Mouse (Mus musculus) thymus, postnatal 25 days (tissue): ENCODE measurements around the gene Cgnl1.

Source experiments
- DNase-seq: peaks from one replicate; pipeline ENCODE4 v3.0.0; 2022

Gene Cgnl1

GRCm38 (mm10) chr9:71709199-71709598, 62.2 kb downstream of the Cgnl1 start:
- no peak for DNase-seq

- DNase-seq = no peak
Measured at GRCm38 (mm10) chr9:71707989-71708388, 63.4 kb downstream of the Cgnl1 start.

- DNase-seq = no peak
Measured at GRCm38 (mm10) chr9:71704332-71705014, 66.9 kb downstream of the Cgnl1 start.

GRCm38 (mm10) chr9:71699087-71699486, 72.3 kb downstream of the Cgnl1 start:
- DNase-seq = no peak

- no peak for DNase-seq
Measured at GRCm38 (mm10) chr9:71698116-71698515, 73.3 kb downstream of the Cgnl1 start.

- DNase-seq = no peak
Measured at GRCm38 (mm10) chr9:71697189-71697588, 74.2 kb downstream of the Cgnl1 start.

GRCm38 (mm10) chr9:71696762-71697161, 74.6 kb downstream of the Cgnl1 start:
- DNase-seq = no peak

GRCm38 (mm10) chr9:71695133-71695532, 76.3 kb downstream of the Cgnl1 start:
- DNase-seq = no peak

GRCm38 (mm10) chr9:71694223-71694622, 77.2 kb downstream of the Cgnl1 start:
- no peak for DNase-seq

GRCm38 (mm10) chr9:71693771-71694170, 77.6 kb downstream of the Cgnl1 start:
- no peak for DNase-seq

- no peak for DNase-seq
Measured at GRCm38 (mm10) chr9:71692165-71692564, 79.2 kb downstream of the Cgnl1 start.

GRCm38 (mm10) chr9:71689369-71690073, 81.9 kb downstream of the Cgnl1 start:
- no peak for DNase-seq

GRCm38 (mm10) chr9:71686463-71686862, 84.9 kb downstream of the Cgnl1 start:
- DNase-seq = no peak

GRCm38 (mm10) chr9:71684772-71685171, 86.6 kb downstream of the Cgnl1 start:
- DNase-seq = no peak

- DNase-seq = no peak
Measured at GRCm38 (mm10) chr9:71680381-71680780, 91.0 kb downstream of the Cgnl1 start.

GRCm38 (mm10) chr9:71679103-71679815, 92.1 kb downstream of the Cgnl1 start:
- no peak for DNase-seq

- no peak for DNase-seq
Measured at GRCm38 (mm10) chr9:71676988-71677688, 94.3 kb downstream of the Cgnl1 start.

- no peak for DNase-seq
Measured at GRCm38 (mm10) chr9:71675799-71676414, 95.5 kb downstream of the Cgnl1 start.

- DNase-seq = no peak
Measured at GRCm38 (mm10) chr9:71675216-71675615, 96.2 kb downstream of the Cgnl1 start.

- no peak for DNase-seq
Measured at GRCm38 (mm10) chr9:71674476-71674875, 96.9 kb downstream of the Cgnl1 start.

- no peak for DNase-seq
Measured at GRCm38 (mm10) chr9:71672495-71672894, 98.9 kb downstream of the Cgnl1 start.

GRCm38 (mm10) chr9:71670677-71671076, 100.7 kb downstream of the Cgnl1 start:
- no peak for DNase-seq

- DNase-seq = no peak
Measured at GRCm38 (mm10) chr9:71667616-71668015, 103.8 kb downstream of the Cgnl1 start.
